Mouse (Mus musculus): ENCODE measurements around the gene Kdsr. TPM values are rescaled to one million over a fixed set of nuclear protein-coding genes. Genes with fewer than 3 reads are reported as not detected.

Gene Kdsr
- polyA plus RNA-seq (2015; fragmentation: Nextera tagmentation; extraction: Ambion mirVana) = 13.0 and 13.3 TPM in 2 replicates

DNA sequence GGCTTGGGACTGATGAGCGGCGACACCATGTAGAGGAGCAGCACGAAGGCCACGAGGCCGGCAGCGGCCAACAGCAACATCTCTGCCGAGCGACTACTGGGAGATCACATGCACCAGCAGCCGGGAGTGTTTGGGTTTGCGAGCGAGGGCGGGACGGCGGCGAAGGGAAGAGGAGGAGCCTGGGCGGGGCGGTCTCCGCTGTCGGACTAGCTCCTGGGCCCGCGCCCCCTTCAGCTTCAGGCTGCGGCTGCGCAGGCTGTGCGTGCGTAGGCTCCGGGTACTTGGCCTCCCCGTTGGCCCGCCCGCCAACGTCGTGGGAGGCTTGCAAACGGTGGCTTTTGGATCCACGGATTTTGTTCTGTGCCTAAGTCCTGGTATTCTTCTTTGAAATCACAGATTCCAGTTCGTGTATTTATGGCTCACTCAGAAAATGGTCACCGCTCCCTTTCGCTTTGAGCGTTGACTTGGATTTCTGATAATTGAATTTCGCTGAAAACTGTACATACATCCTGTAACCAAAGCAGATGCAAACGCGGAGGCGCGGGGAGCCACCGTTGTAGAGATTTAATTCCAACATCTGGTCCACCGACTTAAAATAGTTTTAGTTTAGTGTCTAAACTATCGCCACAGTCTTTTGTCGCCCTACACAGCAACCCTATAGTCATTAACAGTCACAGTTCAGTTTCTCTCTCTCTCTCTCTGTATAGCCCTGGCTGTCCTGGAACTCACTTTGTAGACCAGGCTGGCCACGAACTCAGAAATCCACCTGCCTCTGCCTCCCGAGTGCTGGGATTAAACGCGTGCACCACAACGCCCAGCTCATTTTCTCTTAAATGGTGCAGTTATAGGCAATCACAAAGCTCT is at the start of gene Kdsr:
Gene Kdsr (minus strand): TSS at position 156 of the 864 bp plus-strand sequence.
- H3K4me2 ChIP-seq (replicated peaks) = peak within 1 kb of the TSS; percentile 97
- H3K9ac ChIP-seq (replicated peaks) = peak within 1 kb of the TSS; percentile 84
- ATAC-seq = peak; percentile 99
- peak within 1 kb of the TSS; percentile 87 for H3K27ac ChIP-seq
- no peaks in the 10 kb centered on the region for H3K9me3 ChIP-seq
- no peaks in the 10 kb centered on the region for H3K27me3 ChIP-seq
- peak within 1 kb of the TSS; percentile 78 for H3K4me3 ChIP-seq (replicated peaks)
- H3K4me1 ChIP-seq (replicated peaks) = peaks cover 15% of the 10 kb centered on the region
- H3K36me3 ChIP-seq = peaks cover 12% of the 10 kb centered on the region
- WGBS = 3% methylated on average over 49 of the region's 51 CpGs

GRCm38 (mm10) chr1:106799931-106800330 is 40.4 kb upstream of the Kdsr start:
- H3K27ac ChIP-seq = no peak overlapping the region
- WGBS = 83% methylated on average over 3 of the region's 3 CpGs
- H3K9ac ChIP-seq (replicated peaks) = no peak overlapping the region
- peaks cover 13% of the 10 kb centered on the region for H3K4me1 ChIP-seq (replicated peaks)
- ATAC-seq = no peak
- H3K9me3 ChIP-seq = no peaks in the 10 kb centered on the region
- H3K27me3 ChIP-seq = no peaks in the 10 kb centered on the region
- H3K36me3 ChIP-seq = no peaks in the 10 kb centered on the region
- no peak overlapping the region for H3K4me3 ChIP-seq (replicated peaks)
- no peak overlapping the region for H3K4me2 ChIP-seq (replicated peaks)

DNA sequence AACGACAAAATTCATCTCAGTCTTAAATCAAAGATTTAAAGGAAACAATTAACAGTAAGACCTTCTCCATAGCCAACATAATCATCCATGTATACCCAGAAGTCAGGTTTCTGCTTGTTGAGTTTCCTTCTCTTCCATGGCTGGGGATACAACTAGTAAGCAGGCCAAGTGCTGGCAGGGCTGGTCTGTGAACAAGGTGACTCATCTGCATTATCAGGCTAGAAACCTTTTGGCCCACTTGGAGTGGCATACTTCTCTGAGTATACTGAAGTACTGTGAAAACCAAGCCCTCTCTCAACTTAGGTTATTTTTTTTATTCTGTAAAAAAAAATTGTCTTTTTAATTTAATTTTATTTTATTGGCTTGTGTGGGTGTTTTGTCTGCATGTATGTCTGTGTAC is 39.9 kb upstream of the Kdsr start:
- H3K9me3 ChIP-seq = no peaks in the 10 kb centered on the region
- no peak overlapping the region for H3K9ac ChIP-seq (replicated peaks)
- 62% methylated on average over 1 of the region's 1 CpGs for WGBS
- no peak overlapping the region for H3K27ac ChIP-seq
- H3K27me3 ChIP-seq = no peaks in the 10 kb centered on the region
- H3K4me3 ChIP-seq (replicated peaks) = no peak overlapping the region
- no peak overlapping the region for H3K4me2 ChIP-seq (replicated peaks)
- H3K4me1 ChIP-seq (replicated peaks) = peaks cover 18% of the 10 kb centered on the region
- ATAC-seq = no peak
- H3K36me3 ChIP-seq = no peaks in the 10 kb centered on the region

DNA sequence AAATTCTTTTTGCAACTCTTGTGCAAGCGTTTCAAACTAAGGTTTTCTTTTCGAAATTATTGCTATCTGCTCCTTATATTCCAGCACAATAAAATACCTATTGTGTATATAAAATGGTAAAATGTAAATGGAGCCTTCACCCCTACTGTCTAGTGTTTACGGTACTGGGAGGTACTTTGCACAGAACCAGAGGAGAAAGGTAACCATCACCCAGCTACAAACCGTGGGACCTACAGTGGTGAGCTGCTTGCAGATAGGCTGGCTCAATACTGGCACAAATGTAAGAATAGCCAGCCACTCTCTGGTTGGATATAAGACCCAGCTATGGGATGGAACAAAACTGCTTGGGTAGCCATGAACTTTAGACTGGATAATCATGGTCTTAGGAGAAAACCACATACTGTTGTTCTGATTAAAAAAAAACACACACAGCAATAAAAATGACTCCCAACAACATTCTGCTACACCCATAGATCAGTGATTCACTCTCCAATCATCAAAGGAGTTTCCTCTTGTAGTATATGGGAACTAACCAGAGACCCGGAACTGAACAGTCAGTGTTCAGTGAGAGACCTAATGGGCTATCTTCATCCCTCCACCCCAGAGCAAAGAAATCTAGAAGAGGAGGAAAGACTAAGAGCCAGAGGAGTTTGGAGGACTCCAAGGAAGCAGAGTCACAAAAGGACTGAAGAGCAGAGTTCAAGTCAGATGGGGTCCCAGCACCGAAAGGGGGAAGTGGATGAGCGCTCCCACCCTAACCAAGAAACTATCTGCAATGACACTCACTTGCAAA is 37.7 kb upstream of the Kdsr start:
- Histone ChIP-seq H3K4me3 (replicated peaks) (peak overlapping the region; percentile 100), H3K27ac (no peak overlapping the region), H3K4me1 (replicated peaks) (peaks cover 30% of the 10 kb centered on the region), H3K9me3 (no peaks in the 10 kb centered on the region), H3K27me3 (no peaks in the 10 kb centered on the region), H3K4me2 (replicated peaks) (peak overlapping the region; percentile 72), H3K9ac (replicated peaks) (0 out of 2 replicates have a peak overlapping the region, but pooled peaks have one; percentile 97), H3K36me3 (no peaks in the 10 kb centered on the region)
- ATAC-seq = peak; percentile 48
- WGBS = 62% methylated on average over 7 of the region's 7 CpGs

GRCm38 (mm10) chr1:106796542-106796924 is 37.0 kb upstream of the Kdsr start, which contains the start of gene Vps4b:
TSS of gene Vps4b (minus strand) at chr1:106796728.
- H3K9me3 ChIP-seq = no peaks in the 10 kb centered on the region
- WGBS = under 1% methylated on average over 23 of the region's 23 CpGs
- peaks cover 30% of the 10 kb centered on the region for H3K4me1 ChIP-seq (replicated peaks)
- peak within 1 kb of the TSS; percentile 100 for H3K4me3 ChIP-seq (replicated peaks)
- ATAC-seq = peak; percentile 100
- H3K36me3 ChIP-seq = no peaks in the 10 kb centered on the region
- H3K9ac ChIP-seq (replicated peaks) = peak within 1 kb of the TSS; percentile 97
- H3K4me2 ChIP-seq (replicated peaks) = peak within 1 kb of the TSS; percentile 72
- no peaks in the 10 kb centered on the region for H3K27me3 ChIP-seq
- peak within 1 kb of the TSS; percentile 87 for H3K27ac ChIP-seq

- H3K9me3 ChIP-seq = no peaks in the 10 kb centered on the region
- peak overlapping the region; percentile 100 for H3K4me3 ChIP-seq (replicated peaks)
- H3K36me3 ChIP-seq = no peaks in the 10 kb centered on the region
- peaks cover 30% of the 10 kb centered on the region for H3K4me1 ChIP-seq (replicated peaks)
- no peaks in the 10 kb centered on the region for H3K27me3 ChIP-seq
- peak overlapping the region; percentile 97 for H3K9ac ChIP-seq (replicated peaks)
- WGBS = 3% methylated on average over 51 of the region's 51 CpGs
- peak overlapping the region; percentile 87 for H3K27ac ChIP-seq
- H3K4me2 ChIP-seq (replicated peaks) = peak overlapping the region; percentile 72
- peak; percentile 95 for ATAC-seq
These were observed 36.4 kb upstream of the Kdsr start for GRCm38 (mm10) chr1:106795634-106796541.

DNA sequence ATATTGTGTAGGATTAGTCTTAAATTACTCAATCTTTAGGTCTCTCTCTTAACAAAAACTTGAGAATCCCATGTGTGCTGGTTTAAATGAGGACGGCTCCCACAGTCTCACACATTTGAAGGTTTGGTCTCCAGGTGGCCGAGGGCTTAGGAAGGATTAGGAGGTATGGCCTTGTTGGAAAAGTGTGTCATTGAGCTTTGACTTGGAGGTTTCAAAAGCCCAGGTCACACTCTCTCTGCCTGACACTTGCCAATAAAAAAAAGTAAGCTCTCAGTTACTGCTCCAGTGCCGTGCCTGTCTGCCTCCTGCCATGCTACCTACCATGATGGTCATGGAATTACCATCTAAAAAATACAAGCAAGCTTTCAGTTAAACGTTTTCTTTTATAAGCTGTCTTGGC is 15.4 kb upstream of the Kdsr start:
- no peak for ATAC-seq
- Histone ChIP-seq H3K27ac (no peak overlapping the region), H3K4me3 (replicated peaks) (no peak overlapping the region), H3K4me2 (replicated peaks) (no peak overlapping the region), H3K36me3 (peaks cover 69% of the 10 kb centered on the region), H3K27me3 (no peaks in the 10 kb centered on the region), H3K4me1 (replicated peaks) (no peaks in the 10 kb centered on the region), H3K9ac (replicated peaks) (no peak overlapping the region), H3K9me3 (no peaks in the 10 kb centered on the region)
- 77% methylated on average over 4 of the region's 4 CpGs for WGBS

GRCm38 (mm10) chr1:106774092-106774491 is 14.6 kb upstream of the Kdsr start:
- Histone ChIP-seq H3K4me3 (replicated peaks) (no peak overlapping the region), H3K9ac (replicated peaks) (no peak overlapping the region), H3K4me1 (replicated peaks) (no peaks in the 10 kb centered on the region), H3K36me3 (peaks cover 66% of the 10 kb centered on the region), H3K27me3 (no peaks in the 10 kb centered on the region), H3K27ac (no peak overlapping the region), H3K4me2 (replicated peaks) (no peak overlapping the region), H3K9me3 (no peaks in the 10 kb centered on the region)
- WGBS = 94% methylated on average over 9 of the region's 9 CpGs
- ATAC-seq = no peak

GRCm38 (mm10) chr1:106768773-106769172 is 9.2 kb upstream of the Kdsr start:
- no peak overlapping the region for H3K27ac ChIP-seq
- no peak overlapping the region for H3K9ac ChIP-seq (replicated peaks)
- no peak overlapping the region for H3K4me2 ChIP-seq (replicated peaks)
- no peak overlapping the region for H3K4me3 ChIP-seq (replicated peaks)
- no peaks in the 10 kb centered on the region for H3K9me3 ChIP-seq
- no peaks in the 10 kb centered on the region for H3K4me1 ChIP-seq (replicated peaks)
- H3K36me3 ChIP-seq = peaks cover 65% of the 10 kb centered on the region
- ATAC-seq = no peak
- no peaks in the 10 kb centered on the region for H3K27me3 ChIP-seq

DNA sequence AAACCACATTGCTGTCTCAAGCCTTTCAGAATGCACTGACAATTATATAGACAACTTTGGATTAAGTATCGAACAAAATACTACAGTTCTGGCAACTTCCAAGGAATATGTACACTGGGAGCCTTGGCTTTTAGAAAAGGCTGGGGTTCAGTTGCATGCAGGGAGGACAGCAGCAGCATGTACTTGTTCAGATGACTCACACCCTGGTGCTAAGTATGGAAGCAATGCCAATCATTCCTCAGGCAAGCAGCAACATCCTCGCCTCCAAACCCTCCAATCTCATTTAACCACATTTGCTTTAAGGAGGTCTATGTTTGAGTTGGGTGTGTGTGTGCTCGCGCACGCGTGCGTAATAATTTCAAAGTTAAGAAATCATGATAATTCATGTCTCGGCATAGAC is 6.2 kb upstream of the Kdsr start:
- 96% methylated on average over 8 of the region's 8 CpGs for WGBS
- Histone ChIP-seq H3K4me3 (replicated peaks) (no peak overlapping the region), H3K4me1 (replicated peaks) (no peaks in the 10 kb centered on the region), H3K9me3 (no peaks in the 10 kb centered on the region), H3K27ac (no peak overlapping the region), H3K27me3 (no peaks in the 10 kb centered on the region), H3K9ac (replicated peaks) (no peak overlapping the region), H3K4me2 (replicated peaks) (no peak overlapping the region), H3K36me3 (peaks cover 47% of the 10 kb centered on the region)
- ATAC-seq = no peak

DNA sequence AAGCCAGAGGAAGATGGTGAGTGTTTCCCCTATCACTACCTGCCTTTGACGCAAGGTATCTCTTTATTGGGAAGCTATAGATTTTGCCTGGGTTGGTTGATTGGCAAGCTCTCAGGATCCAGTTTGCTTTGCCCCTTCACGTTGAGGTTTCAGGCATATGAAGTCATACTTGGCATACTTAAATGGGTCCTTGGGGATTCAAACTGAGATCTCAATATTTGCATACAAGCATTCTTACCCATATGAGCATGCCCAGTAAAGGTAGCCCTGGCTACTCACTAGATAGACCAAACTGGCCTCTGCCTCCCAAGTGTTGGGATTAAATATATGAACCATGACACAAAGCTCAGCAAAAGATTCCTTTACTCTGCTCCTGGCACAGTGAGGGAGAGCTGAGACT is 5.3 kb upstream of the Kdsr start:
- 87% methylated on average over 2 of the region's 2 CpGs for WGBS
- no peak overlapping the region for H3K27ac ChIP-seq
- peaks cover 39% of the 10 kb centered on the region for H3K36me3 ChIP-seq

More for the DNA sequence above, 5.3 kb upstream of the Kdsr start:
- Histone ChIP-seq H3K9me3 (no peaks in the 10 kb centered on the region), H3K27me3 (no peaks in the 10 kb centered on the region), H3K4me1 (replicated peaks) (no peaks in the 10 kb centered on the region), H3K4me3 (replicated peaks) (no peak overlapping the region), H3K9ac (replicated peaks) (no peak overlapping the region), H3K4me2 (replicated peaks) (no peak overlapping the region)
- ATAC-seq = no peak

Measured in midbrain, embryonic 13.5 days (tissue).